Mouse (Mus musculus) c-Kit-positive CD71-negative TER-119-negative erythroid progenitor cells, embryonic 14.5 days (primary cell): Measurements from ENCODE around the gene Atf3.
A peak's percentile ranks its signal among the peaks of the same experiment; 100 is the strongest.

Experiments
- DNase-seq: peaks from one replicate; pipeline ENCODE4 v3.0.0-alpha.2; 2013; ENCODE audit warnings: low read depth

The Atf3 gene

DNA sequence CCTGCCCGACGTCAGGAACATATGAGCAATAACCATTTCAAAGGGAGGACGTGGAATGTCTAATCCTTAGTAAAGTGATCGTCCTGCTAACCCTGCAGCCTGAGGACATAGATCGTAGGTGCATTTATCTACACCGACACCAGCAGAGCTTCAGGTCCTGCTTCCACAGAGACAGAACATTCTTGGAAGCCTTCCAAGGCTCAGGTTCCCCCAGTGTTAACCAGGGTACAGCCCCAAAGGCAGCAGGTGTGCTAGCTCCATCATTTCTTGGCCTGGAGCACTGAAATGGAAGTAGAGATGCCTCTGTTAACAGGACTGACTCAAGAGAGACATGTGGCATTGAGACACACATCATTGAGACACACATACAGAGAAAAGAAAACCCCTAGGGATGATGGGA, 25.6 kb downstream of the Atf3 start:
- no peak for DNase-seq

GRCm38 (mm10) chr1:191189671-191190372, 28.0 kb downstream of the Atf3 start:
- no peak for DNase-seq

DNA sequence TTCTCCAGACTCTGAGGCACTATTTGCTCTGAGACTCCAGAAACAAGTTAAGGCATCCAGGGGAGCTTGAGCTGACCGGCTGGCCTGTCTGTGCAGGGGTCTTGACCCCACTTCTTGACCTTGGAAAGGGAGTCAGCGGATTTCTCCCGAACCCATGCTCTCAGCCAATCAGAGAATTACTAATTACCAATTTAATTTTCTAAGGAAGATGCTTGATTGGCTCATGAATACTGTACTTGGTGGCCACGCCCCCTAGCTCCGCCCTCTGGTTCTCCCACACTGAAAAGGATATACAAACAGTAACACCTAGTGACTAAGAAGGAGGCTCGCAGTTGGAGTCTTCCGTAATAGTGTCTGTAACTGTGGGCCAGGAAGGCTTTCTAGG, 31.5 kb downstream of the Atf3 start:
- DNase-seq = peak; percentile 52

DNA sequence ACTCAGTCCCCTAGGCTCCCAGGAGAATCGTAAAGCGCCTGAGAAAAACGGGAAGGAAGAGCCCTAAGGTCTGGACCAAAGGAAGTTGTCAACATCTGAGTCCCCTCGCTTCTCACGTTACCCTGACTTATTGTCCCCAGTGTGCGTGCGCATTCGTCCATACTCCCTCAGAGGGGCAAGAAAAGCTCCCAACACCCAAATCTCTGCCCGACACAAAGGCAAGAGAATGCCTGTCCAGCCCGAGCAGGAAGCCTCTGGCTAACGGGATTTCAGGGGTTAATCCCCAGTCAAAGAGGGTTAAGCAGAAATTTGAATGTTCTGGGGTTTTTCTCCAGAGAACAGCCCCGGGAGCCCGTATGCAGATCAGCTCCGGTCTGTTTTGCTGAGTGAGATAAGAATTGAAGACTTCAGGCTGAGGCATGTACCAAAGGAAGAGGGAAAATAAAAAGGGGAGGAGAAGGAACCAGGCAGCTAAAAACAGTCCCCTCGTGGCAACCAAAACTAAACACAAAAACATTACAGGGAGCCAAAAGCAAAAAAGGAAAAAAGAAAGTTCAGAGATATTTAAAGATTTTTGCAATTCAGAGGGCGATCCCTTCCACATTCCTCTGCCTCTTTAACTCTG, 32.0 kb downstream of the Atf3 start:
- no peak for DNase-seq

GRCm38 (mm10) chr1:191184841-191185251, 33.0 kb downstream of the Atf3 start:
- no peak for DNase-seq

- no peak for DNase-seq
Measured at GRCm38 (mm10) chr1:191184066-191184815, 33.6 kb downstream of the Atf3 start.

DNA sequence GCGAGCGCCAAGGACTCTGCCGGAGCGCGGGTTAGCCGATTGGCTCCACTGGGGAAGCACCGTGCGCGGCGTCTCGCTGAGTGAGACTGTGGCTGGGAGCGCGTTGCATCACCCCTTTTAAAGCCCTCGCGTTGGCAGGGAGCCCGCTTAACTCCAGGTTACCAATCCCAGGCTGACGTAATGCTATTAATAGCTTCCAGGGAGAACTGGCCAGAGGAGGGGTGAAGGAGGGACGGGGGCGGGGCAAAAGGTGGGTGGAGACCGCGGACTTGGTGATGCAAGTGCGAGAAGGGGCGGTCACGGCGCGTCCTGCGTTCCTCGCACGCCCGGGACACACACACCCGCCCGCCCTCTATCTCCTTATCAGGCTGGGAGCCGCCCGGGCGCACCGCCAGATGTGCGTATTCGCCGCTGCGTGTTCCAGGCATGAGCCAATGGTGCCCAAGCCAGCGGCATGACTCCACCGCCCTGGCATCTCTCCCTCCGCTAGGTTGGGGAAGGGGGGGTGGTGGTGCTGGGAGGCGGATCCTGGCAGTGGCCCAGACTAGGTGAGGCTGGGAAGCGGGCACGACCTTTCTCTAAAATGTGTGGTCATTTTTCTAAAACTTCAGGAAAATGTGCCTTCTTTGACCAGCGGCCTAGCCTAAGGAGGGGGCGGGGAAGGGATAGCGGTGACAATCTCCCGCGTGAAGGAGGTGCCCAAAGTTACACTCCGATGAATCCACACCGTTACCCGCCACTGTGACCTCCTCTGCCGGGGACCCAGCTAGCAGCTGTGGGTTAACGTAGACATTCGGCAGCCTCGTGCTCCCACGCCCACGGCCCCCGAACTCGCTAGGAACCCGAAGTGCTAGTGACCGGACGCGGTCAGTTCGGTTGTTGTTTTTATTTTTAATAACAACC, 34.4 kb downstream of the Atf3 start:
- DNase-seq = peak; percentile 89

DNA sequence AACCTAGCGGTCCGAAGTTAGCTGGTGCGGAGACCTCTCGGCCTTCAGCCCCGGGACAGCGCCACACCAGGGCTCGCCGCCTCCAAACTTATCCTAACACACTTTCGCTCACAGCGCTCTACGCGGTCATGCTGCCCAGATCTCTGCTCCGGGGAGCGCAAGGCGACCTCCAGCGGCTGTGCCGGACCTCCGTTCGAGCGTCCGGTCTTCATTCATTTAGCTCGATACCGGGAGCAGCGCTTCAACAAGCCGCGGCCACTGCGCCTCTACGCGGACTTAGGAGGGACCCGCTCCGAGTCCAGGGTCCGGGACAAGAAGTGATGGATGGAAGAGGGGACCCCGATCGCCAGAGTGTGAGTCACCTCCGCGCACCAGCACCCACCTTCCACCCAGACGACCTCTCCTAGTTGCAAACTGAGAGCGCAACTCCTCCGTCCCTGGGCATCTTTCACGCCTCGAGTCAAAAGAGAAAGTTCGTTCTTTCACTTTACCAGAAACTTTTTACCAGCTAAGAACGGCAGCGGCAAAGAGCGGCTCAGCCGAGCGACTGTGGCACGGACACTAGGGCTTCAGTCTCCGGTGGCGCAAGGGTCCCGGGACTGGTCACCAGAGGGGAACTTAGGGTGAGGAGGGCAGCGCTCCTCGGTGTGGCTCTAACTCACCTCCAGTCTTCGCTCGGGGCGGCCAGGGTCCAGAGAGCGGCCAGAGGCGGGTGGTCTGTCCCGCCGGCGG, 35.2 kb downstream of the Atf3 start:
- no peak for DNase-seq

GRCm38 (mm10) chr1:191181469-191182259, 36.2 kb downstream of the Atf3 start:
- DNase-seq = no peak

DNA sequence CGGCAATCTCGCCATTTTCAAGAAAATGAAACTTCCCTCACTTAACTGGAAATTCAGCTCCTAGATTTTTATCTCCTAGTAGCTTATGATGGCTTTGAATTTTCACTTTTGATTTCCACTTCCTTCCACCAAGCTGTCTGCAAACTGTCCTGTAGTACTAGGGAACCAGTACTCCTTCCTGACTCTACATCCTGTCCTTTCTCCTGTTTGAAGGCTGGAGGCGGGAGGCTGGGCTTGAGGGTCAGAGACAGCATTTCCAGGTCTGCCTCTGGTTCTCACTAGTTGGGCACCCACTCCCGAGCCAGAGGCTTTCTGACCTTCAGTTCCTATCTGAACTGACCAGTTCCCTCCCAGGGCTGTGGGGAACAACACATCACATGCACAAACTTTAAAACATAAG, 37.4 kb downstream of the Atf3 start:
- no peak for DNase-seq

- DNase-seq = no peak
Measured at GRCm38 (mm10) chr1:191179846-191180245, 38.0 kb downstream of the Atf3 start.

DNA sequence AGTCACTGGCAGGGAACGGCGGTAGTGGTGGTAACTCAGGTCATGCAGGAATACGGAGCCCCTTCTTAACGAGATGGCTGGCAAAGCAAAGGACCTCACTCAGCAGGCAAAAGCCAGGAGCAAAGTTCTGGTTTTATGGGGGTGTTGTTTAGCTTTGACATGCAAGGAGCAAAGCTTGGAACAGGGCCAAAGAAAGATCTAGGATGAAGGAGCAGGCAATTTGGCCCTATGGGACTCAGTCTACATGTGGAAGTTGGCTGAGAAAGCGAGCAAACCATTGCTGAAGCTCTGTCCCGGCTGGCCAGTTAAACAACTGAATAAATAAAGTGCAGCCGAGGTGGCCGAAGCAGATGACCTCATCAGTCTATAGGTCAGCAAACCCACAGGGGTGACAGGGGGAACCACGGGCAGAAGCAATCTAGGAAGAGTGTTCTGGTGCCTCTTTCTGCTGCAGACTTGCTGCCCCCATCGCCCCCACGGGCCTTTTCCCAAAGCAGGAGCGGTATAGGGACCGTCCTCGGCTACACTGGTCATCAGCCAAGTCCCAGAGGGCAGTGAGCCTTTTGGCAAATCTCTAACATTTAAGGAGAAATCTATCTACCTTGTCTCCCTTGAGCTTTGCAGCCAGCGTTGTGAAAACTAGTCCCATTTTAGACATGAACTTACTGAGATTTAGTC, 39.2 kb downstream of the Atf3 start:
- DNase-seq = no peak

DNA sequence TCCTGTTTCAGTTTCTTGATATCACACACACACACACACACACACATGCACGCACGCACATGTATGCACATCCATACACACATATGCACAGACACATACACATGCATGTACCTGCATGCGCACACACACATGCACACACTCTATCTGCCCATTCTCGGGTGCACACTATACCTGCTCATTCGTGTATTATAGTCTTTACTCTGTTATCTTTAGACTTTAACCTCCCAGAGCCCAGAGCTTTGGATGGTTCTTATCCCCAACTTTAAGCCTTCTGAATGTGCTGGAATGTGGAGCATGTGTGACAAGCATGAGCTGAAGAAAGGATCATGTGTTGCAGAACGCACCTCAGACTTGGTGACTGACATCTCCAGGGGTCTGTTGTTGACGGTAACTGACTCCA, 41.0 kb downstream of the Atf3 start:
- no peak for DNase-seq

DNA sequence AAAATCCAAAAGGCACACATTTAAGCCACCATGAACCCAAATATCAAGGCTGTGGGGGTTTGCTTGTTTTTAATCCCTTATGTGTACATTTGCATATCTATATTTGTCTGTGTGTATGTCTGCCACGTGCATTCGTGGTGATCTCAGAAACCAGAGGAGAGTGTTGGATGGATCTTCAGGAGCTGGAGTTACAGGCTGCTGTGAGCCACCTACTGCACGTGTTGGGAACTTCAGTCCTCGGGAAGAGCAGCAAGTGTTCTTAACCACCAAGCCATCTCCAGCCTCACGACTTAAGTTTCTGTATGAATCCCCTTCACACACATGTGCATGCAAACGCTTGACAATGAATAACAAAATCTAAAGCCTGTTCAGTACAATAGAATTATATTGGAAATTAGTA, 45.4 kb downstream of the Atf3 start:
- no peak for DNase-seq

DNA sequence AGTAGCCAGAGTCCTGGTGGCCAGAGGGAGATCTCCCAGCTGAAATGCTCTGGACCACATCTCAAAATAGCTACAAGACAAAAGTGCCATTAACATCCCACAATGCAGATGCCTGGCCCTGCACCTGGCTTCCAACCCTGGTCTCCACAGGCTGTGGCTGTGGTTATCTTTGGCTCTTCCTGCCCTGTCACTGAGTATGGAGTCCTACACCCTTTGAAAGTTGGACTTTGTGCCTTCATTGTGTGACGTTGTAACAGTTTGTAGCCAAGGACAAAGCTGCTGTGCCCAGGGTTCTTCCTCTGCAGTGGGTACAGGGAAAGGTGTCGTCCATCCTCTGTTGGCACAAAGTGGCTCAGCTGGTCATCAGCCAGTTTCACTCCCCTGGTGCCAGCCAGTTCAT, 47.4 kb downstream of the Atf3 start:
- no peak for DNase-seq

DNA sequence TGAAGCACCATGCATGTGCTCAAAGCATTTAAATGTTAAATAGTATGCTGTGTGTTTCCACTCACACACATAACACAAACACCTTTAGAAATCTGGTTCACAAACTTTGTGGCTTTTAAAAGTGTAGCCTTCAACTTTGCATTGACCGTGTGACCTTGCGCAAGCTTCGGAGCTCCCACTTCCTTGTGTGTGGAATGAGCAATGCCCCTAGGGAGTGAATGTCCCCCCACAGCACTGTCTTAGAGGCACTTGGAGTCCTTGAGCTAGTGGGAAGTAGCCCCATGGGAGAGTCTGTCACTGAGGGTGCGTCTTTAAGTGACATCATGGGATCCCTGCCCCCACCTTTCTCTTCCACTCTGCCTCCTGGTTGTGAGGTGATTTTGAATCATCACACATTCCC, 51.6 kb downstream of the Atf3 start:
- no peak for DNase-seq

DNA sequence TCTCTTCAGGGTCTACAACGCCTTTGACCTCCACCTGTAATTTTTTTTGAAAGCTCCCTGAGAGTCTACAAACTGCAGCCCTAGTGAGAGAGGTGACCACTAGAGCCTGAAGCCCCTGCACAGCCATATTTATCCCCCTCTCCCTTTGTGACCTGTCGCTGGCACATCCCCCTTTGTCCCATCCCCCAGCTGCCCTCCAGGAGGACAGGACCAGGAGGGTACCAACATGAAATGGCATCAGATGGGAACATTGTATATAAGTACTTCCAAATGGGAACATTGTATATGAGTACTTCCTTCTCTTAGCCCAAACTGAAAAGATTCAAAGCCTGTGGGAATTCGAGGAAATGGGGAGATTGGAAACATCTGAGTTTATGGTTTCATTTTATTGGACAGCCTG, 53.1 kb downstream of the Atf3 start, which contains the start of gene Fam71a:
Gene Fam71a, minus strand, starts transcription at position 101 of the 400 bp plus-strand sequence.
- DNase-seq = no peak

DNA sequence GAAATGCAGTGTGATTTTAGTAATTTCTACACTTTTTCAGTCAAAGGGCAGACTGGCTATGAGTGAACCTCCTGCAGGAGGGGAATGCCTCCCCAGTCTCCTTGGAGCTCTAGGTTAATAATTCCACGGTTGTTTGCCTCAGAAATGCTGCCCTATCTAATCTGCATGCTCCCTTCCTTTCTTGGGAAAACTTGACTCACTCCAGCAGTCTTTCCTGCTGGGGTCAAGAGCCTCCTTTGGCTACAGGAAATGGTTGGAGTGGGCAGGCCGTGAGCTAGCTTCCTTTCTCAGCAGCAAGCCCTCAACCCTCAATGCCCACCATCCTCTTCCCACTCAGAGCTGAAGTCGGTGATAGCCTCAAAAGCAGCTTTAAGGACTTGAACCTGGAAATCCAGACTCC, 63.5 kb downstream of the Atf3 start:
- DNase-seq = no peak

DNA sequence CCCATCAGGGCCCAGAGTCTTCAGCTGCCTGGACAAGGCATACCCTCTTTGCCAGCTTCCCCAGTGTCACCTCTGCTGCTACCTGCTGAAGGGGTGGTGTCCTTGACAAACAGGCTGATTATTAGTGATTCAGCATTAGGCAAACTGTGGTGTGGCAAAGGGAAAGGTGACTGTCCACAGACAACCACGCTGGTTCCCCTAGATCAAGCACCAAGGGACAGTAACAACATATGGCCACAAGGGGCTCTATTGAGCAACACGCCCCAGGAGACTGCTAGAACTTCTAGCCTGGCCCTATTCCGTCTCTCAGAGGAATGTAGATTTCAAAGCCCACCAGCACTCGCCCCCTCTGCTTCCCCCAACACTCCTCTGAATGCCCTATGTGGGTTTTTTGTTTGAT, 64.8 kb downstream of the Atf3 start:
- DNase-seq = peak; percentile 37
